Mouse (Mus musculus) natural killer cell, adult 2 months (primary cell): Measurements from ENCODE around the gene Mlxipl.
A peak's percentile ranks its signal among the peaks of the same experiment; 100 is the strongest.

Experiments used
- DNase-seq, 2 experiments: peaks; one replicate each; pipeline ENCODE4 v3.0.0; 2022; ENCODE audit warnings: low spot score in 2 of 2

Gene Mlxipl

DNA sequence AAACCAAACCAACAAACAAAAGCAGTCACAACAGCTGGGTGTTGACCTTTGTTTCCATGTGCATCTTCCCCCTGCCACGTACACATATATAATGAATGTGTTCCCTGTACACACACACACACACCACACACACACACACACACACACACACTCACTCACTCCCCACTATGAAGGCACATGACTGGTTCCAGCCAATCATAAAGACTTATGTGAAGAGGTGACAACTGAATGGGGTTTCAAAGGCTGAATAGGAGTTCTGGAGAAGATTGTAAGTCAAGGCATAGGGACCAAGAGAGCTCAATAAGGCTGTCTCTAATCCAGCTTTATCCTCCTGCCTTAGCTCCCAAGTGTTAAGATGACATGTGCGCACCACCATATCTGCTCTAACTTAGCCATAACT, 10.1 kb upstream of the Mlxipl start:
- no peak for DNase-seq

- no peak for DNase-seq
Measured at GRCm38 (mm10) chr5:135080539-135080938, 9.2 kb upstream of the Mlxipl start.

DNA sequence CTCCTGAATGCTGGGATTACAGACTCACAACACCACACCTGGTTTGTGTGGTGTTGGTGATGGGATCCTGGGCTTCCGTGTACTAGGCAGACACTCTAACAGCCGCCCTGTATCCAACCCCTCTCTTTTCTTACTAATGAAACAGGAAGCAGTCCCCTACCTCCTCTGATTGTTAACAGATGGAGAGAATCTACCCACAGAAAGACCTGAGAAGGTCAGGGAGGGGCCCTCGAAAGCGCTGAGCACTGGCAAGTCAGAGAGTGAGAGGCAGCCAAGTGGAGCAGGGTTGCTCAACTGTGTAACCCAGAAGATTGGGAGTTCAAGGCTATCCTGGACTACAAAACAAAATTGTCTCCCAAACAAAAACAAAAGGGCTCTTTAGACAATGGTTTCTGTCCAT, 2.8 kb upstream of the Mlxipl start:
- no peak for DNase-seq

GRCm38 (mm10) chr5:135100981-135101380, 11.3 kb downstream of the Mlxipl start:
- no peak for DNase-seq

DNA sequence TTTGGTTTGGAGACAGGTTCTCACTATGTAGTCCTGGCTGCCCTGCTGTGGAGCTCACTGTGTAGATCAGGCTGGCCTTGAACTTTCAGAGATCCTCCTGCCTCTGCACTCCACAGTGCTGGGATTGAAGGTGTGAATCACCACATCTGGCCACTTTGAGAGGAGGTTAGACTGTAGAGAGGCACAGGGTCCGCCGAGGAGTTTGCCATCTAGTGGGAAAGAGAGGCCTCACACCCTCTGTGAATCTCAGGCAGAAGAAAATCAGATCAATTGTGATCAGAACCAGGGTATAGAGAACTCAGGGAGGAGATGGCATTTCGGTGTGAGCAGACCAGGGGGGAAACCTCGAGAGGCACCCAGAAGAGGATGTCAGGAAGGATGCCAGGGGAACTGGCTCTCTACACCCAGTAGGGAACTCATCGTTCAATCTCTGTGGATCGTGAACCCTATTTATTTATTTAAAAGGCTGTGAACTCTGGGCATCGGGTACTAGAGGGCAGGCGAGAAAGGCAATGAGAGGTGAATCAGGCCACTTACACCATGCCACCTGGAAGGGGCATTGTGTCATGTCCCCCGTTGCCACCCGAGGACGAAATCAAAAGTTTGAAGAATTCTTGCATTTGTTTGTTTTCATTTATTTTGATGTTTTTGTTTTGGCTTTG, 14.4 kb downstream of the Mlxipl start:
- peak in 1 of 2 experiments; percentile 27 for DNase-seq

GRCm38 (mm10) chr5:135106758-135107256, 17.1 kb downstream of the Mlxipl start:
- DNase-seq: peak; percentile 41 to 56

GRCm38 (mm10) chr5:135107521-135108501, 18.1 kb downstream of the Mlxipl start:
- DNase-seq: peak; percentile 5 to 25

DNA sequence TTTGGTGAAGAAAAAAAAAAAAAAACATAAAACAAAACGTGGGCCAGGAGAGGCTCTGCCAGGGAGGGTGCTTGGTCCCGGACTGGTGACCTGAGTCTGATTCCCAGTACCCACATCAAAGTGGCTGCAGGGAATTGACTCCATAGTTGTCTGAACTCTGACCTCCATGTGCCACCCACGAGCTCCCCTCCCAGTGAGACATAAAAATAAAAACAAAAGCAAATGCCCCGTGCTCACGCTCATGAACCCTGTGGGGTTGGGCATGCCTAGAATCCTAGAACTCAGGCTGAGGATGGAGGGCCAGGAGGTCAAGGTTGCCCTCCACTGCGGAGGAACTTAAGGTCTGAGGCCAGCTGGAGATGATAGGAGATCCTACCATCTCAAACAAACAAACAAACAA, 19.3 kb downstream of the Mlxipl start:
- no peak for DNase-seq

DNA sequence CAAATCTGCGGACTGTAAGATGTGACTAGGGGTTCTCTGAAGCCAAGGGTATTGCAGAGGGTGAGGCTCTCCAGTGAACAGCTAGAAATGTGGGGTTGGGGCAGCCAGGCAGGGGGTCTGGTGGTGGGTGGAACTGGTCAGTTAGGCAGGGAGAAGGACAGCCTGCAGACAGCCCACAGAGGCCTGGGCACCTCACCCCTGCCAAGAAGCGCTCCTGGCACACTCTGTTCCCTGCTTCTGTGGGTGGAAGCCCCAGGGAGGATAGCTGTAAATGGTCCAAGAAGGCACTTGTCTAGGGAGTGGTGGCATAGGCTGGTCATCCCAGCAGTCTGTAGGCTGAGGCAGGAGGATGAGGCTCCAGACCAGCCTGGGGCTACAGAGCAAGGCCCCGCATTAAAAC, 19.7 kb downstream of the Mlxipl start:
- DNase-seq: no peak

DNA sequence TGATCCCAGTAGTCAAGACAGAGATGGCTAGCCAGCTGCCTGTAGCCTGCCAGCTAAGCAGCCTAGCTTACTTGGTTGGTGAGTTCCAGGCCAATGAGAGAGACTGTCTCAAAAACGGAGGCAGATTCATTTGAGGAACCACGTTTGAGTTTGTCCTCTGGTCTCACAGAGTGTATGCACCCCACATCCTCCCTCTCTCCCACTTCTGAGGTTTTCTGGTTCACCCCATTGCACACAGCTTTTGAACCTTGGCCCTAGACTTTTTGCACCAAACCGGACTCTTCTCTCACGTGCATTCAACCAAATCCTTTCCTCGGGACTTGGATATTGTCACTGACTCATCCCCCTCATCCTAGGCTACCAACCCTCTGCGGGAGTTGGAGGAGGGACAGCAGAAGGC, 20.3 kb downstream of the Mlxipl start:
- no peak for DNase-seq

GRCm38 (mm10) chr5:135113782-135114181, 24.1 kb downstream of the Mlxipl start:
- no peak for DNase-seq

DNA sequence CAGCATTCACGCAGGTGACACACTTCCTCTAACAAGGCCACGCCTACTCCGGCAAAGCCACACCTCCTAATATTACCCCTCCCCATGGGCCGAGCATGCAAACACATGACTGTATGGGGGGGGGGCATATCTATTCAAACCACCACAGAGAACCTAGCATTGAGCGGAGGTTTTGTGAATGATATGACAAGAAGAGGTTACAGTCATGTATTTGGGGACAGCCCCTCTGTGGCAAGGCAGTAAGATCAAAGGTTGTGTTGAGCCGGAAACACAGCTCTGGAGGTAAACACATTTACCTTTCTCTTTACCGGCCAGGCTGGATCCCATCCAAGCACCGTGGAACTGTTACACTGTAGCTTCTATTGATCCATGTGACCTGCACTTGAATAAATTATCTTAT, 25.6 kb downstream of the Mlxipl start:
- peak; percentile 9 to 22 for DNase-seq

DNA sequence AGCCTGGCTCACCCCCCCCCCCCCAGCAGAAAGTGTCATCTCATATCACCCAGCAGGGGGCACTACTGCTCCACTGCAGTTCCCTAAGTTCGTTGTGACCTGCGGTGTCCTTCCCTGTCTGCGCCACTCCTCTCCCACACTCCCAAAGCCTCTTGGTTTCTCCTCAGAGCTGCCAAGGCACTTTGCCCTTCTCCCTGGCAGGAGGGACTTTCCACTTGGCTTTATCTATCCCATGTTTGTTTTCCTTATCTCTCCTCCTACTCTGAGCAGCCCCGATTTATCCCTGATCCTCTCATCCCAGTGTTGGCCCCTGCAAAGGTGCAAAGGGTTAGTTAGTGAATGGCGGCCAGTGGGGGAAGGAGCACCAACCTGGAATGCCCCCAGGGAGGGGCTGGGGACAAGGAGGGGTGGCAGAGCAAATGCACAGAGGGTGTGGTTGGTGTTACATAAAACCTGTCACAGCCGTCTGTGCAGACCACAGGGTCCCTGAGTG, 28.9 kb downstream of the Mlxipl start:
- DNase-seq: peak; percentile 43 to 58

GRCm38 (mm10) chr5:135120753-135121152, 31.1 kb downstream of the Mlxipl start:
- DNase-seq: no peak

GRCm38 (mm10) chr5:135126121-135126520, 36.4 kb downstream of the Mlxipl start:
- no peak for DNase-seq

DNA sequence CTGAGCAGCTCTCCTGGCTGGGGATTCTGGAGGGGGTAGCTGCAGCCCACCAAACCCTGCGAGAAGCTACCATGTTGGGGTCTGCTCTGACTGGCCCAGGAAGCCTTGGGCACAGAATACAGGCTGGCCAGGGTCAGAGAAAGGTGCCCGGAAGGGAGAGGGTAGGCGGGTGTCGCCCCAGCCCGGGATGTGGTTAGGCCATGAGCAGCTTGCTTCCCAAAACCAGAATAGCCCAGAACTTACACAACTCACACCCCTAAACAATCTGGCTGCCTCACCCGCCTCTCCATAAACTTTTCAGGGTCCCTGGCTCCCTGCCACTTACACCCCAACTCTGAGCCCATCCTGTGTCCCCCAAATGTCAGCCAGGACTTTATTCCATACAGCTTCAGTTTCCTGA, 38.0 kb downstream of the Mlxipl start:
- no peak for DNase-seq

GRCm38 (mm10) chr5:135129747-135130146, 40.1 kb downstream of the Mlxipl start:
- DNase-seq: no peak

DNA sequence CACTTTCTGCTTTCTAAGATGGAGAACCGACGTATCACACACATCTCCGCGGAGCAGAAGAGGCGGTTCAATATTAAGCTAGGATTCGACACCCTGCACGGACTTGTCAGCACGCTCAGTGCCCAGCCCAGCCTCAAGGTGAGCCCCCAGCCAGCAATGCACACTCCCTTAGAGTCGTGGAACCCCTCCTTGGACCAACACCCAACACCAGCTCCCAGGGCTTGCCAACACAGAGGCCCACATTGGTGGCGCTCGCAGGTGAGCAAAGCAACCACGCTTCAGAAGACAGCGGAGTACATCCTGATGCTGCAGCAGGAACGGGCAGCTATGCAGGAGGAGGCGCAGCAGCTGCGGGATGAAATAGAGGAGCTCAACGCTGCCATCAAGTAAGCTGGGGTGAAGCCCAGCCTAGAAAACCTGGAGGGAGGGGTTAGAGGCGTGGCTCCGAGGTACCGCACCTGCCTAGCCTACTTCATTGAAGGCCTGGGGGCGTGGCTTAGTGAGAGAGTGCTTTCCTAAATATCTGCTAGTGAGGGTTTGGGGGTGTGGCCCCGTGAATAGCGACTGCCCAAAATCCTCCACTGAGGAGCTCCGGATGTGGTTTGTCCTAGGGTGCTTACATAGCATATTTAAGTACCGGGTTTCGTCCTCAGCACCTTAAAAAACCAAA, 44.2 kb downstream of the Mlxipl start:
- DNase-seq: peak; percentile 37 to 63

DNA sequence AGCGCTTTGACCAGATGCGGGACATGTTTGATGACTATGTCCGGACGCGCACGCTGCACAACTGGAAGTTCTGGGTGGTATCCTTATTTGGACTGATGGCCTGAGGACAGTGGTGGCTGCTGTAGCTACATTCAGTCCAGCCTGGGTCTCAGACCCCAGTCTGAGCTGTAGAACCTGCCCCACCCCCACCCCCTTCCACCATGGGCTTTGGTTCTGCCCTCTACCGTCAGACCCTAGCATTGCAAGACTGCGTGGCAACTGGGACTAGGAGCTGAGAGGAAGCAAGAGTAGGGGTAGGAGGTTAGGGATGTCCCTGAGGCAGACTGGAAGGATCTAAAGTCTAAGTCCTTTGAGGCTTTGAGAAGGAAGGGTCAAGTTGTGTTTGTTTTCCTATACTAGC, 44.8 kb downstream of the Mlxipl start:
- peak; percentile 44 to 60 for DNase-seq

DNA sequence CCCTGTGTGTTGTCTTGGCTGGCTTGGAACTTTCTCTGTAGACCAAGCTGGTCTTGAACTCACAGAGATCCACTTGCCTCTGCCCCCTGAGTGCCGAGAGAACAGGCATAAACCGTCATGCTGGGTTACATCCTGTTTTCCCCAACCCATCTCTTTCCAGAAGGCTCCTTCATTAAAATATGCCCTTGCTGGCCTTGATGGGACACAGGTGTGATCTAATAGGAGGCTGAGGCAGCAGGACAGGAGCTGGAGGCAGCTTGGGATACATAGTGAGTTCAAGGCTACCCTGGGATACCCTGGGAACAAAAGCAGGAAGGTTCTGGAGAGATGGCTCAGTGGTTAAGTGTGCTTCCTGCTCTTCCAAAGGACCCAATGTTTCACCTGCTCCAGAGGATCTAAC, 50.2 kb downstream of the Mlxipl start:
- DNase-seq: no peak

- DNase-seq: no peak
Measured at GRCm38 (mm10) chr5:135144469-135144868, 54.8 kb downstream of the Mlxipl start.

- DNase-seq: no peak
Measured at GRCm38 (mm10) chr5:135145532-135145931, 55.8 kb downstream of the Mlxipl start.
